ENCODE assay signal across 8 mouse cellular contexts in the genomic region with DNA sequence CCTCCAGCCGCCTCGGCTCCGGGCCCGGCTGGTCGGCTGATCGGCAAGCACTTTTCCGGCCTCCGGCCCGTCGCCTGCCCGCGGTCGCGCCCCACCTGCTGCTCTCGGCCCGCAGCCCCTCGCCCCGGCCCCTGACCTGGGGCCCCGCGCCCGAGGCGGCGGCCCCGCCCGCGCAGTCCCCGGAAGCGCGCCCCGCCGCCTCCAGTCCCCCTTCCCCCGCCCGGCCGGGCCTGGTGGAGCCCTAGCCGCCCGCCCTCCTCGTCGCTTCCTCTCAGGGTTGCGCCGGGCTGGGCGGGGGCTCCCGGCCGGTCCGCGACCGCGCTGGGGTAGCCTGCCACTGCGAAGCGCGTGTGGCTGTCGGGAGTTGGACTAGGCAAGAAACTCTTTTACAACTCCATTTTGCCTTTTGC. TPM values are rescaled to one million over a fixed set of nuclear protein-coding genes. Genes with fewer than 3 reads are reported as not detected.
DNase-seq lines count a peak whose midpoint lies in the region; ATAC-seq and TF ChIP-seq lines count a peak whose summit lies in the region.

No protein-coding gene starts in this region.

- H3K27ac ChIP-seq in kidney, adult 2 months (ENCODE audit: insufficient read depth, low read depth, low read length): peak overlapping the region; percentile 97
- H3K27ac ChIP-seq in lung, embryonic 16.5 days (ENCODE audit: low read length): peak overlapping the region; percentile 100

- peaks cover 23% of the 10 kb centered on the region for H3K4me1 ChIP-seq in kidney, adult 2 months (ENCODE audit: control insufficient read depth, insufficient read depth, low read length)
- H3K4me1 ChIP-seq in lung, embryonic 16.5 days (replicated peaks; ENCODE audit: control insufficient read depth, insufficient read depth, low read length): peaks cover 29% of the 10 kb centered on the region

- no peaks in the 10 kb centered on the region for H3K27me3 ChIP-seq in kidney, adult 2 months (replicated peaks; ENCODE audit: control insufficient read depth, insufficient read depth, low read length)
- no peaks in the 10 kb centered on the region for H3K27me3 ChIP-seq in lung, embryonic 16.5 days (ENCODE audit: control insufficient read depth, insufficient read depth, low read depth, low read length)

- no peak for TF ChIP-seq POLR2A in kidney, adult 2 months (IDR thresholded peaks at IDR 0.05; ENCODE audit: low read depth, low read length)

- peak overlapping the region; percentile 81 for H3K4me3 ChIP-seq in kidney, adult 2 months (ENCODE audit: insufficient read depth, low read depth, low read length)
- peak overlapping the region; percentile 93 for H3K4me3 ChIP-seq in lung, embryonic 16.5 days (ENCODE audit: low read length)

- H3K36me3 ChIP-seq in kidney, adult 2 months (ENCODE audit: control insufficient read depth, insufficient read depth, low read length): no peaks in the 10 kb centered on the region; the same call in 1 of the 2 replicates
- H3K36me3 ChIP-seq in lung, embryonic 16.5 days (ENCODE audit: control insufficient read depth, insufficient read depth, low read length): peaks cover 12% of the 10 kb centered on the region

- peak; percentile 65 for DNase-seq in ovary, adult 18-20 months (ENCODE audit: low spot score)
- DNase-seq in ovary, postnatal 10 days (ENCODE audit: low spot score): no peak
- peak; percentile 78 for DNase-seq in c-Kit-positive CD71-positive TER-119-positive erythroid progenitor cells, embryonic 14.5 days (ENCODE audit: low spot score)
- peak; percentile 77 to 88 for DNase-seq in gastrocnemius, postnatal 4 days (ENCODE audit: low spot score in 2 of 2)
- peak; percentile 86 for DNase-seq in kidney, adult 2 months
- DNase-seq in ovary, postnatal 14 days (ENCODE audit: low spot score): peak; percentile 62
- DNase-seq in thymus, postnatal 4 days: peak; percentile 91

- 2% methylated on average over 51 of the region's 51 CpGs for WGBS in kidney, adult 2 months
- under 1% methylated on average over 38 of the region's 51 CpGs for WGBS in lung, embryonic 16.5 days

- no peak for TF ChIP-seq CTCF in kidney, adult 2 months (conservative IDR thresholded peaks at IDR 0.05; ENCODE audit: insufficient read depth, insufficient read length, low read depth, low read length)

- H3K4me2 ChIP-seq in lung, embryonic 16.5 days (ENCODE audit: low read depth, low read length): peak overlapping the region; percentile 84

- peak; percentile 86 for ATAC-seq in lung, embryonic 16.5 days (ENCODE audit: low read depth)

- peak overlapping the region; percentile 98 for H3K9ac ChIP-seq in lung, embryonic 16.5 days (ENCODE audit: low read length)

- no peaks in the 10 kb centered on the region for H3K9me3 ChIP-seq in lung, embryonic 16.5 days (ENCODE audit: control insufficient read depth, low read length)

RNA-seq across cellular contexts. Expression of a gene that starts 0.6 kb away (rescaled TPM):
- 10 to 100 TPM; 24.7 to 33.9 TPM for total RNA-seq in gastrocnemius, postnatal 4 days (2021)
- 53.0 and 55.3 TPM in 2 replicates for polyA plus RNA-seq in kidney, adult 2 months (2012; rRNA removed)
- 38.0 and 41.8 TPM in 2 replicates for polyA plus RNA-seq in lung, embryonic 16.5 days (2015; fragmentation: Nextera tagmentation; extraction: Ambion mirVana)

RNA-seq across cellular contexts. Expression of a gene that starts 0.6 kb away (rescaled TPM):
- total RNA-seq in gastrocnemius, postnatal 4 days (2021): 100 to 1,000 TPM; 272 TPM
- polyA plus RNA-seq in kidney, adult 2 months (2012; rRNA removed): 125 and 179 TPM in 2 replicates
- 531 and 556 TPM in 2 replicates for polyA plus RNA-seq in lung, embryonic 16.5 days (2015; fragmentation: Nextera tagmentation; extraction: Ambion mirVana)

RNA-seq across cellular contexts. Expression of a gene that starts 9.9 kb away (rescaled TPM):
- 1 to 10 TPM; 2.4 to 3.1 TPM for total RNA-seq in gastrocnemius, postnatal 4 days (2021)
- polyA plus RNA-seq in kidney, adult 2 months (2012; rRNA removed): 77.5 and 84.2 TPM in 2 replicates
- 19.1 and 21.9 TPM in 2 replicates for polyA plus RNA-seq in lung, embryonic 16.5 days (2015; fragmentation: Nextera tagmentation; extraction: Ambion mirVana)

RNA-seq across cellular contexts. Expression of a gene that starts 16.3 kb away (rescaled TPM):
- total RNA-seq in gastrocnemius, postnatal 4 days (2021): 10 to 100 TPM; 15.9 to 16.7 TPM
- 38.9 and 39.3 TPM in 2 replicates for polyA plus RNA-seq in kidney, adult 2 months (2012; rRNA removed)
- 36.8 and 41.6 TPM in 2 replicates for polyA plus RNA-seq in lung, embryonic 16.5 days (2015; fragmentation: Nextera tagmentation; extraction: Ambion mirVana)

RNA-seq across cellular contexts. Expression of a gene that starts 32.1 kb away (rescaled TPM):
- 100 to 1,000 TPM in 1 of 2 experiments, 10 to 100 TPM in 1; 91.8 to 108 TPM for total RNA-seq in gastrocnemius, postnatal 4 days (2021)
- 5,487 and 5,501 TPM in 2 replicates for polyA plus RNA-seq in kidney, adult 2 months (2012; rRNA removed)
- polyA plus RNA-seq in lung, embryonic 16.5 days (2015; fragmentation: Nextera tagmentation; extraction: Ambion mirVana): 649 and 714 TPM in 2 replicates
